Comparison of ENCODE assay signal across 8 mouse cellular contexts in genomic region chr4:149840511-149841292, GRCm38 (mm10).
DNase-seq lines count a peak whose midpoint lies in the region; ATAC-seq lines count a peak whose summit lies in the region.

No protein-coding gene starts in this region.

- H3K36me3 ChIP-seq in intestine, embryonic 16.5 days (ENCODE audit: control insufficient read depth, insufficient read depth, low read length): no peaks in the 10 kb centered on the region

- no peaks in the 10 kb centered on the region for H3K4me1 ChIP-seq in intestine, embryonic 16.5 days (ENCODE audit: control insufficient read depth, insufficient read depth, low read length)

- H3K4me2 ChIP-seq in intestine, embryonic 16.5 days (ENCODE audit: low read depth, low read length): no peak overlapping the region

- no peak overlapping the region for H3K4me3 ChIP-seq in intestine, embryonic 16.5 days (ENCODE audit: low read length)

- 70% methylated on average over 12 of the region's 12 CpGs for whole genome bisulfite sequencing in intestine, embryonic 16.5 days

- H3K9me3 ChIP-seq in intestine, embryonic 16.5 days (ENCODE audit: control insufficient read depth, low read length): no peaks in the 10 kb centered on the region; the same call in 1 of the 2 replicates

- peak; percentile 47 for DNase-seq in urinary bladder, postnatal 14 days (ENCODE audit: low spot score)
- no peak for DNase-seq in urinary bladder, adult 2 months (ENCODE audit: low spot score)
- peak; percentile 81 for DNase-seq in gastrocnemius, postnatal 25 days
- DNase-seq in lung, postnatal 14 days: peak; percentile 58
- no peak for DNase-seq in thymus, adult 18-20 months
- DNase-seq in cerebellum, adult 8-10 months: no peak
- no peak for DNase-seq in spleen, adult 18-20 months

- H3K27ac ChIP-seq in intestine, embryonic 16.5 days (ENCODE audit: low read length): peak overlapping the region; percentile 35

- no peaks in the 10 kb centered on the region for H3K27me3 ChIP-seq in intestine, embryonic 16.5 days (replicated peaks; ENCODE audit: control insufficient read depth, insufficient read depth, low read length)

- H3K9ac ChIP-seq in intestine, embryonic 16.5 days (ENCODE audit: low read depth, low read length): no peak overlapping the region

- ATAC-seq in intestine, embryonic 16.5 days: peak; percentile 59

Comparison
In these comparisons a context has a peak if more than half of its experiments do, and no peak if none do; other contexts are left out.
1. DNase-seq: peak in urinary bladder, postnatal 14 days (single experiment), gastrocnemius, postnatal 25 days (single experiment) and lung, postnatal 14 days (single experiment); none in urinary bladder, adult 2 months (single experiment), thymus, adult 18-20 months (0 of 2), cerebellum, adult 8-10 months (single experiment) and spleen, adult 18-20 months (0 of 2).